Mouse (Mus musculus): Measurements from ENCODE around the gene Aldh1a2. TPM values are rescaled to one million over a fixed set of nuclear protein-coding genes. Genes with fewer than 3 reads are reported as not detected.
A peak's percentile ranks its signal among the peaks of the same experiment; 100 is the strongest.

Aldh1a2 gene
- total RNA-seq, 2 experiments from 2014 or later, result 3.2 to 7.4 TPM

DNA sequence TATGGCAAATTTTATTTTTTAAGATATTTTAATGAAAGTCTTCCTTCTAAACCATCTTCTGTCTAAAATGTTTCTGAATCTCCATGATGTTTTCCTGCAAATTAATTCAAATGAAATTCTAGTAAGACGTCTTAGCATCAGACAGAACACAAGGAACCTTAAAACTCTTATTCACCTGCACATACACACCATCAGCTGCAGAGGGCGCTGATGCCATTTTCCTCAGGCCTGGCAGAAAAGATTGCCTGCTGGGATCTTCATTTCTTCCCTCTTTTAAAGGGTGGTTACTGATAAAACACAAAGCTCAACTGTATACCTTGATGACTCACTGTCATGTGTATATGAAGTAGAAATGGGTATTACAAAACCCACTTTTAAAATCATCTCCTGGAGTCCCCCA is 4.7 kb upstream of the Aldh1a2 start:
- no peak for DNase-seq
- intact Hi-C loops (cut with DNase I), result loop anchor here (10.0 kb wide), 3 partner anchors 104 to 404 kb away; no protein-coding TSS in a partner anchor

DNA sequence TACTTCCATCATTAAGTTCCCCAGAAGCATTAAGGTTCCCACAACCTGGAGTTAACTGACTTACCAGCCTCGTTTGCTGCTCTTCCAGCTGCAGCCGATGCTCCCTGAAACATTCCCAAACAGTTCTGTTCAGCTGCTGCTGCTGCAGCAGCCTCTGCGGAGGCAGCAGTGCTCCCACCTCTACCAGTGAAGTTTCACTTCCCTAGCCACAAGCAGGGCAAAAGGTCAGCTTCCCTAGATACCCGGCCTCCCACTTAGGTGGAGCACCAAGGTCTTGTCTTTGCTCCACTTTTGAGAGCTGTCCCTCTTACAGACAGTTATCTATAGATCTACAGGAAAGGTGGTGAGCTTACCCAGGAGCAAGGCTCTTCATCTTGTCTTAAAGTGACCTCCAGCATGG is 2.0 kb upstream of the Aldh1a2 start:
- intact Hi-C loops (cut with DNase I), result loop anchor here (10.0 kb wide), 3 partner anchors 101 to 401 kb away; no protein-coding TSS in a partner anchor
- DNase-seq, result no peak

DNA sequence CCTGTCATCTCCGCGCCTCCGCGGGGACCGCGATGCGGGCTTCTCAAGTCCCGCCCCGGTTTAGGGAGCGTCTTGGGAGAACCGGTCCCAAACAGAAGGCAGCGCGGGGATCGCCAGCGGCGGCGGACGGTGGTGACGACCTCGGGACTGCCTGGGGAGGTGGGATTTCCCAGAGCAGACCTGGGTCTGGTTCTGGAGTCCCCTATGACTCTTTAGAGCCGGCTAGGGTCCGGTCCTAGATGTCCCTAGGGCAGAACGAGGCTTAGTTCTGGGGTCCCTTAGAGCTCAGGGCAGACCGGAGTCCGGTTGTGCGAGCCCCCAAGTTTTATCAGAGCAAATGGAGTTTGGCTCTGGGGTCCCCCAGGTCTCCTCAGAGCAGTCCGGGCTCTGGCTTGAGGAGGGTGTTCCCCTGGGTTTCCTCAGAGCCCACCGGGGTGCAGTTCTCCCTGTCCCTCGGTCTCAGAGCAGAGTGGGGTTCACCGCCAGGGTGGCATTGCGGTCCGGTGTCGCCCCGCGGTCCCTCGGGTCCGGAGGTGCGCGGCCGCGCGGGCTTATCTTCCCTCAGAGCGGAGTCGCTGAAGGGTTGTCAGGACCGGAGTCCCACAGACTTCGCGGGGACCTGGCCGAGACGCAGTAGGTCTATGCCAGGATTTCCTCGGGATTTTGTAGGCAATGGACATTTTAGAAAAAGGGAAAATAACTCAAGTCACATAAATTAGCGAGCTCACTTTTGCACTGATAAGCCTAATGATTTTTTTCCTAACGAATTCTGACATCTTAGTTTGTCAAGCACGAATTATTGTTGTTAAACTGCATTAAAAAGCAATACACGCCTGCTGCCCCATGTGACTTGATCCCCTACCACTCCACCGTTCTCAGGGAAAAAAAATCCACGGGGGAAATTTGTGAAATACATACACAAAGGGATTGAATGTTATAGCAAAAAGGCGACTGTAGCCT is 727 bp downstream of the Aldh1a2 start:
- intact Hi-C loops (cut with DNase I), result loop anchor here (10.0 kb wide), 3 partner anchors 98 to 398 kb away; no protein-coding TSS in a partner anchor
- DNase-seq, result peak in 1 of 2 experiments; percentile 30

DNA sequence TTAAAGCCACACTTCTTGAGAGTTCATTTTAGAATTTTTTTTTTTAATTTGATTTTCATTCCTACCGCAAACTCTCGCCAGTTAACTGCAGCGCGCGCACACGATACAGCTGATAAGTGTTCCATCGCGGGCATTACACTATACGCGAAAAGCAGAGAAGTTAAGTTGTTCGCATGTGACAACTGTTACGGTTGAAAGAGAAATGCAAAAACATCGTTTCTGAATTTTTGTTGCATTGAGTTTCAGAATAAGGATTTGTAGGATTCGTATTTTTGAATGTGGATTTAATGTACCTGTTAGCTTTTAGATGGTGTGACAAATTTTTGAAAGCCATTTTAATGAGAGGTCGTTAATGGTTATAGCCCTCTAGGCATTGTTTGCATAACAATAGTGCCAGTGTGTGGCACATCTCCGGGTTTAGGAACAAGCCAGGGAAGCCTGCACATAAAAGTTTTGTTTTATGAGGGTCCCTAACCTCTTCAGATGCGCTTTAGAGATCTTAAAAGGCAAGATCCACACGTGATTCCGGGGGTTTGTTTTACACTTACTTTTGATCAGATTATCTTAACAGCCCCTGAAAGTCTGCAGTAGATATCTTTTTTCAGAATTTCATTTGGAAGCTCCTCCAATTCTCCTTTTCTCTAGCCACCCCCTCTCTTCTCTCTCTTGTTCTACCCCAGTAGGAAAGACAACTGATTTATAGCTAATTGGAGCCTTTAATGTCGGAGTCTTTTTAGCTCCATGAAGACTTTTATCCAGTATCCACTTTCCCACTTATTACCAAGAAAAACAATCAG is 1.6 kb downstream of the Aldh1a2 start:
- no peak for DNase-seq
- intact Hi-C loops (cut with DNase I), result loop anchor here (10.0 kb wide), 3 partner anchors 98 to 398 kb away; no protein-coding TSS in a partner anchor

DNA sequence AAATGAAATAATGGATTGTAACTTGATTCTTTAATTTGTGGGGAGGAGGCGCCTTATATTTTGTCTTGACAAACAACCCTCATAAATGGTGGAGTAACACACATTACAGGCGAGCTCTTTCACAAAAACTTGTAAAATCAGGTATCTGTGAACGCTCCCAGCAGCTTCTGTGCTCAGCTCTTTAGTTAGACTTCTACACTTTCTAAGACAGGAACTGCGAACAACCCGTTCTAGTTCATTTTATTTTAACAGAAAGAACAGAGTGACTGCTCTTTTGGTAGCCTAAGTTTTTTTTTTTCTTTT is 2.2 kb downstream of the Aldh1a2 start:
- intact Hi-C loops (cut with DNase I), result loop anchor here (10.0 kb wide), 3 partner anchors 97 to 397 kb away; no protein-coding TSS in a partner anchor

DNA sequence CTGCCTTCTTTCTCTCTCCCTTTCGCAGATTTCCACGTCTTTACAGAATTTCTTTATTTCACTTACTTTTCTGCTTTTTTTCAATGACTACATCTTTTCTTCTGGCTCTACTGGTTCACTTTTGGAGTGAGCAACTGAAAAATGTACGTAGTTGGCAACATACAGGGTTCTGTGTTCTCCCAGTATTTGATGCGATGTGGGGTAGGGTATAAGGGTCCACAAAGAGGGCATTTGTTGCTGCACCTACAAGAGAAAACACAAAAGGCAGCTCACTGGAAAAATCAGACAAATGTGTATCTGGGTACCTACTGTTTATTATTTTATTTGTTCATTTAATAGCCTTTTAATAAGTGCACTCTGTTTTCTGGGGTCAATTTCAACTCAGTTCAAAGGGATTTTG is 3.6 kb downstream of the Aldh1a2 start:
- intact Hi-C loops (cut with DNase I), result loop anchor here (10.0 kb wide), 3 partner anchors 96 to 396 kb away; no protein-coding TSS in a partner anchor
- no peak for DNase-seq

More for the DNA sequence above, 2.2 kb downstream of the Aldh1a2 start:
- no peak for DNase-seq

DNA sequence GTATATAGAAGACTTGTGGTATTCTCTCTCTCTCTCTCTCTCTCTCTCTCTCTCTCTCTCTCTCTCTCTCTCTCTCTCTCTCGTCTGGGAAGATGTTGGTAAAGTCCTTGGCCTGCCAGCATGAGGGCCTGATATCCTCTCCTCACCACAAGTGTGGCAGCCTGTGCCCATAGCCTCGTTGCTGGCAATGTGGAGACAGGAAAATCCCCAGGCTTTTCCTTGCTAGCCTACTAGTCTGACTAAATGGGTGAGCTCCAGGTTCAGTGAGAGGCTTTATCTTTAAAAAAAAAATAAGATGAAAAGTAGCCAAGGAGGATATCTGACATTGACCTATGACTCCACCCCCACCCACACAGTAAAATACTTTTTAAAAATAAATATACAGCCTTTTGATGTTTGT is 4.8 kb downstream of the Aldh1a2 start:
- DNase-seq, result no peak
- intact Hi-C loops (cut with DNase I), result no loop called here

DNA sequence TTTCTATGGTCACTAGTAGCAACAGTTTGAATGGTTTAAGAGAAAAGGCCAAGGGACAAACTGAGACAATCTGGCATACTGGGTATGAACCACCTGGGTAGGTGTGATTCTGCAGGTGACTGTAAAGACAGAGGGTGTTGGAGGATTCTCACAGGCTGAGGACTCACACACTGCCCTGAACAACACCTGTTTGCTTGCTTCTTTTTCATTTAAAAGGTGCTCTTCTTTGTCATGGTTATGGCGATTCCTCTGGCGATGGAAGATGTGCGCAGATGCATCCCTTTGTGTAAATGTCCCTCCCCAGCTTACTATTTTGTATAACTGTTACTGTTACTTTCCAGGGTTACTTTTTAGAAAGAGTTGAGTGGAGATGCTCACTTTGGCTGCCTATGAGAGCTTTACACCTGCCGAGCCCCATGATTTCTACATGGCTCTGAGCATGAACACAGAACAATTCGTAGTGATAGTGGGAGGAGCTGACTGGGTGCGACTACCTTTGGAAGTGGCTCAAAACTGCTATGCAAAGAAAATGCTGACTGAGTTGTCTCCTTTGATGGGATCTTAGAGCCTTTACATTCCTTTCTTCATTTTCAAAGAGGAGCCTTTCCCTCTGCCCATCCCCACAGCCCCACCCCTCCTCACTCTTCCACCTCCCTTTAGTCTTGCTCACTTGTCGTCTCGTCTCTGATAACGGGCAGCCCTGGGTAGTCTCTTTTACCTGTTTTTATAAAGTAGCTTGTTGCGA is 11.8 kb downstream of the Aldh1a2 start:
- intact Hi-C loops (cut with DNase I), result no loop called here
- no peak for DNase-seq

DNA sequence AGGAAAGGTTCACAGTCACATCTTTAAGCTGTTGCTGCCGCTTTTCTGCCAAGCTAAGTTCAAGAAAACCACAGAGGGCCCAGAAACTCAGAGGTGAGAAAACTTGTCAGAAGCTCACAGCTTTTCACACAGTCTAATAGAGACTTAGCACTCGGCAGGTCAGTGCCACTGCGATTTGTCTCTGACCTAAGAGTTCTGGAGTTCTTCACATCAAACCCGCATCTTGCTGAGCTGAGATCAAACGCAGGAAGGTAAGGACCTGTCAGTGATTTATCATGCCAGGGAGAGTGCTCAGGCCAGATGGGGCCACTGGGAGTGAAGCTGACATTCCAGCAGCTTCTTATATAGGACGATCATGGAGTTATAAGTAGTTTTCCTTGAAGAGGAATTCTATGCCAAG is 14.4 kb downstream of the Aldh1a2 start:
- no peak for DNase-seq
- intact Hi-C loops (cut with DNase I), result no loop called here

DNA sequence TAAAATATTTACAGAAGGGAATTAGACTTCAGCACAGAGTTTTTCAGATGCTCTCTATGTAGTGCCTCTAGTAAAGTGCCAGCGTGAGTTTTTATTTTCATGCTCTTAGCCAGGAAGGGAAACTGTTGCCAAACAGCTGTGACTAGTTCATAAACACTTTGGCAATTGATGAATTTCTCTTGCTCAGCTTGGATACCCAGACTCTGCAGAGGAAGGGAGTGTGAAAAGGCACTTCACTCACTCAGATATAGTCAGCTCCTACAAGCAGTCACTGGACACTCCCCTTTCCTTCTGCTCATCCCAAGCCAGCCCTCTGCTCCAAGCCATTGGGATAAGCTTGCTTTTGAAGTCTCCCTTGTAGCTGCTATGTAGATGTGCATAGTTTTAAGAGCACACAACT is 21.0 kb downstream of the Aldh1a2 start:
- DNase-seq, result no peak
- intact Hi-C loops (cut with DNase I), result no loop called here

DNA sequence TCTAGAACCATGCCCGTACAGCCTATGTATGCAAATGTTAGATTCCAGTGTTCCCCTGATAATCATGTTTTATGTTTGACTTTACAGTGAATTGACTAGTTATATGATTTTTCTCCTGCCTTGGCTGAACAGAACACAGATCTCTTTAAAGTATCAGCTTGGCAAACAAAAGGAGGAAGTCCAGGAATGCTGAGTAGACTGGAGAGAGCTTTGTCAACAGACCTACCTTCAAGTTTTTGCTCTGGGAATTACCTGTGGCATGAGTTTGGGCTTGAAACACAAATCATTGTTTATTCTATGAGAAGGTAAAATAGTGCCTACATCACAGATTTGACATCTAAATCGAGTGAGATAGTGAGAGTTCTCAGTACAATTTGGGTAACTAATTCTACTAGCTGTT is 24.3 kb downstream of the Aldh1a2 start:
- DNase-seq, result no peak
- intact Hi-C loops (cut with DNase I), result no loop called here

DNA sequence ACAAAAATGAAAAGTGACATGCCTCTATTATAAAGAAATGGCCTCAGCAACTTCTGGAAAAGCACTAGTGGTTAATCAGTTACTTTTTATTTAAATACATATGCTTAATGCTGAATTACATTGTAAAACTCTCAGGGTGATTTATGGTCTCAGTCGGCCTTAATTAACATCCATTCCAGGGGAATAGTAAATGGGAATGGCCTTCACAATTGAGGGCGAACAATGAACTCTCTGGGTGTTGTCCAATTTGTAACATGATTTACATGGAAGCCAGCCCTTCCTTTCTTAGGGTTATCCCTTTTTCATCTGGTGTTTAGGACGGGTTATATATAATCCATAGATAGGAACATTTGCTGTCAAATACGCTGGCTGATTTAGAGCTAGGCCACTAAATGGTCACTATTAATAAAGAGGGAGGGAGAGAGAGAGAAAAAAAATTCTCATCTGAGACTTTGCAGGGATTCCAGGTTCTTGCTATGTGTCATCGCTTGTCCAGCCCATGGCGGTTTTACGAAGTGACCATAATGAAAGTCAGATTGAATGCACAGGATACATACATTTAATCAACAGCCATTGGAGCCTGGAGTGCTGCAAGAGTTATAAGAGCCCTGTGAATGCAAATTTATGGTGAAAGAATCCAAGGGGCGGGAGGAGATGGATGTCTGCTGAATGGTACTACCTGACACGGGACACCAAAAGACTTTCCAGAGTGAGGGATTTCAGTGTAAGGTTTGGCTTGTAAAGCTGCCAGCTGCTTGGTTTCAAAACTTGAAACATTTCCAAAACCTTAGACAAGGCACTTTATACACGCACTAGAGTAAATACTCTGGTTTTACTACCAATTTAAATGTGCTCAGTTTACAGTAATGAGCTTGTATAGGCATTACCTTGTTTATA is 26.2 kb downstream of the Aldh1a2 start:
- no peak for DNase-seq
- intact Hi-C loops (cut with DNase I), result no loop called here

DNA sequence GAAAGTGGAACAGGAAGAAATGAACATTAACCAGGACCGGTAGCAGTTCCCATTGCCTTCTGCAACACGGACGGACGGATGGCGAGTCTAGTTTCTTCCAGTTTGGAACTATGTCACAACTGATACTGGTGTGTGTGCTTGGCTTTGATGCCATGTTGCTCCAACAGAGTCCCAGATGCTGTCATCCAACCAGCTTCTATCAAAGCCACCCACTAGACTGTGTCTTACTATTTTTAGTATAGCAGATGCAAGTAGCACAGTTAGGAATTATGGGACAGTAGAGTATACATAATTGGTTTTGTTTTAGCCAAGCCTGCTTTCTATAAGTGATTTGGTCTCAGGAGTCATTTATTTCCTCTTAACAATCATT is 26.8 kb downstream of the Aldh1a2 start:
- intact Hi-C loops (cut with DNase I), result no loop called here
- DNase-seq, result no peak

DNA sequence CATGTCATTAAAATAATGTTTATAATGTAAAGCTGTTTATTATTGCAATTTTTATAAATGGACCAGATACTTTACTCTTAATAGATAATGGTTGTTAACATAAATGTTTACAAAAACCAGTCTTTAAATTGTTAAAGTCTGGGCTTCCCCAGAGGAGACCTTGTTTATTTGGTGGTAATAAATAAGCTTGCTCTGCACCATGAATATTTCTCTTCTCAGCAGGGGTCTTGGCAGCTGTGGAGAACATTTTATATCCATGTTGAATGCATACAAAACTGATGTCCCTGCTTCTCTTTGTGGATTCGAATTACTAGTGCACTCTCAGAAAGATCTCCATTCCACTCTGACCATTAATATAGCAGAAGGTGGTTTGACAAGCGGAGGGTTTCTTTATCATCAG is 38.8 kb downstream of the Aldh1a2 start:
- no peak for DNase-seq
- intact Hi-C loops (cut with DNase I), result no loop called here

DNA sequence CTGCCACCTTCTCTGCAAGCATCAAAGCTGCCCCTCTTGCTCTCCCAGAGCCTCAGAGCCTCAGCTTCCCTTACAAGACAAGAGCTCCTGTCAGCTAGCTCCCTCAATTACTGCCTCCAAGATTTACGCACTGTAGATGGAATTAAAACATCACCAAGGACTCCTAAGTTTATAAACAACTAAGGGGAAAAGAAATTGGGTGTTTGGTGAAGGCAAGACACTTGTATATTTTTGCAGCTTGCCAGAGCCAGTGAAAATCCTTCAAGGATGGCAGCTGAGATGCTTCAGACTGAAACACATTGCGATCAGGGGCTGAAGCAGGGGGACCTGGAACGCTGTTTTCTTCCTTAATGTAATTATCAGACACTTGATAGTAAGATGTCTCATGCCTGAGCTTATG is 47.1 kb downstream of the Aldh1a2 start:
- intact Hi-C loops (cut with DNase I), result no loop called here

DNA sequence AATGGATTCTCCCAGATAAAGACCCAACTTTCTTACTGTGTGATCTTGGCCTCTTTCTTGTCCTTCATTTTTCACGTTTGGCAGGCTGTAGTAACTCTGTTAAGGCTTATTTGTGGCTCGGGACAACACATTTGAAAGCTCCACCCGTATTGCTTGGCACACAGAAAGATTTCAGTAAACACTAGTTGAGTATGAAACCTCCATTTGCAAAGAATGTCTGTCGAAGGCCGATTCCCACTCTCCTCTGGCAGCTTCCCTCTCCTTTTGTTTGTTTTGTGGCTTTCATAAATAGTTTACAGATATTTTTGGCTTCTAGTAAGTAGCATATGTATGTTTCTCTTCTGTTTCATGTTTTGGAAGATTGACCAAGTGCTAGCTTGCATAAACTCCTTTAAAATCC is 54.1 kb downstream of the Aldh1a2 start:
- no peak for DNase-seq
- intact Hi-C loops (cut with DNase I), result no loop called here

More for the DNA sequence above, 47.1 kb downstream of the Aldh1a2 start:
- no peak for DNase-seq

DNA sequence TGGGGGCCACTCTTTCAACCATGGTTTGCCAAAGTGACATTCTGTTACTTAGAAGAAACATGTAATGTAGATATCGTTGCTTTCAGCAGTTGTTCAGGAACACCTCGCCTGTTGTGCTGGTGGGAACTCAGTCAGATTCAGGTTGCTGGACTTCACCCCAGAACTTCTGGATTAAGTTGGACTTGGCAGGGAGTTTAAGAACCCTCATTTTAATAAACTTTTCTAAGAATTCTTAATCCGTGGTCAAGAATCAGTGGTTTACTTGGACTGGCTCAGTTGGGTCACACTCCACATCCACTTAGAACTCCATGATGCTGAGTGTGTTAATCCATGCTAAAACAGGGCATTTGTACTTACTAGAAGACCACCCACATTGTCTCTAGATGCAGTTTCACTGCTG is 54.6 kb downstream of the Aldh1a2 start:
- intact Hi-C loops (cut with DNase I), result no loop called here
- DNase-seq, result no peak

DNA sequence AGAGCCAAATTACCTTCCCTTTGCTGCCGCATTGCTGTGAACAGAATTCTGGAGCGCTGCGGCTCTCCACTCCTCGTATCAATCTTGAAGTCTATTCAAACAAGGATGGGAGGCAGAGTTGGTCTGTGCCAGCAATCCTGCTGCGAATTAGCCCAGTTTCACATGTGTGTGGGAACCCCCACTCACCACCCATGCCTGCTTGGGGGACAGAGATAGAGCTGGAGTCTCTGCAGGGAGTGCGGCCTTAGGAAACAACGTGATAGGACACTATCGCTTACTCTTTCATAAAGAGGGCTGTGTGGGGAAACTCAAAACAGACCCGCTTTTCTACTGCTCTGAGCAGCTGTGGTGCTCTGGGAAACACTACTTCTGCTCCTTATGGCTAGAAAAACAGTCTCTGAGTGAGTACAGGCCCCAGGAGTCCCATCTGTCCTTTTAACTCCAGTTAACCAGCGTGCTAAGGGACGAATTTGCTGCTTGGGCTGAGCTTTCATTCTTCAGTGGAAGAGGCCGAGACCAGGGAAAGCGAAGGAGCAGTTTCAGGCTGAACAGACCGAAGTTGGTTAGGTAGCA is 60.6 kb downstream of the Aldh1a2 start:
- DNase-seq, result no peak
- intact Hi-C loops (cut with DNase I), result no loop called here

DNA sequence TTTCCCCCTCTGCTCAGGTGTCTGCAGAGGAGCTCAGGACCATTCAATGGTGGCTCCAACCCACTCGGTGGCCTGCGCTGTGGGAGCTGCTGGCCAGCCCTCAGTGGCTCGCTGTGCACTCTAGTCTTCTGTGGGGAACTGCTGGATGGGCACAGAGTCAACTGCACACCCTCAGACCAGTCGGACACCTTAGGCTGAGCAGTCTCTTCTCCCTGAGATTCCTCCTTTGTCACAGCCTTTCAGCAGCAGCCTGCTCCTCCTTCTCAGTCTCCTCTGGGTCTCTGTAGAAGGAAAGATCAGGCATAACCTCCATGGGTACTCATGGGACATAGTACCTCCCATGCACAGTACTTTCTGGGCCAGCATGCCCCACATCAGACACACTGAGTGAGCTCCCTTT is 63.2 kb downstream of the Aldh1a2 start:
- intact Hi-C loops (cut with DNase I), result no loop called here
- DNase-seq, result no peak

Data from gastrocnemius, postnatal 36 days (tissue).